Mouse (Mus musculus): ENCODE measurements around the gene Dap. TPM values are rescaled to one million over a fixed set of nuclear protein-coding genes. Genes with fewer than 3 reads are reported as not detected.

The Dap gene
- polyA plus RNA-seq, 1 experiment from 2014 or later = 89.0 TPM

- no peak overlapping the region for H3K4me3 ChIP-seq (replicated peaks)
- ATAC-seq = no peak
- no peak overlapping the region for H3K4me2 ChIP-seq (replicated peaks)
- no peak overlapping the region for H3K9ac ChIP-seq
- H3K27ac ChIP-seq = no peak overlapping the region
- 0 out of 2 replicates have a peak, but pooled peaks cover 2% of the 10 kb centered on the region for H3K4me1 ChIP-seq (replicated peaks)
- no peaks in the 10 kb centered on the region for H3K27me3 ChIP-seq (replicated peaks)
- no peaks in the 10 kb centered on the region for H3K9me3 ChIP-seq
- WGBS = 95% methylated on average over 4 of the region's 4 CpGs
- H3K36me3 ChIP-seq = no peaks in the 10 kb centered on the region
Observed at GRCm38 (mm10) chr15:31240181-31240580, 16.1 kb downstream of the Dap start.

- H3K27ac ChIP-seq = no peak overlapping the region
- H3K9me3 ChIP-seq = no peaks in the 10 kb centered on the region
- peaks cover 14% of the 10 kb centered on the region; the same call in 1 of the 2 replicates for H3K4me1 ChIP-seq (replicated peaks)
- H3K9ac ChIP-seq = no peak overlapping the region
- H3K4me3 ChIP-seq (replicated peaks) = no peak overlapping the region
- no peak overlapping the region for H3K4me2 ChIP-seq (replicated peaks)
- ATAC-seq = no peak
- H3K36me3 ChIP-seq = no peaks in the 10 kb centered on the region
- WGBS = 71% methylated on average over 10 of the region's 10 CpGs
- no peaks in the 10 kb centered on the region for H3K27me3 ChIP-seq (replicated peaks)
Observed at GRCm38 (mm10) chr15:31243260-31243659, 19.1 kb downstream of the Dap start.

- peaks cover 14% of the 10 kb centered on the region; the same call in 1 of the 2 replicates for H3K4me1 ChIP-seq (replicated peaks)
- no peaks in the 10 kb centered on the region for H3K27me3 ChIP-seq (replicated peaks)
- no peak for ATAC-seq
- no peak overlapping the region for H3K27ac ChIP-seq
- no peaks in the 10 kb centered on the region for H3K9me3 ChIP-seq
- no peak overlapping the region for H3K4me3 ChIP-seq (replicated peaks)
- H3K9ac ChIP-seq = no peak overlapping the region
- 84% methylated on average over 17 of the region's 17 CpGs for WGBS
- no peak overlapping the region for H3K4me2 ChIP-seq (replicated peaks)
- H3K36me3 ChIP-seq = no peaks in the 10 kb centered on the region
Observed at GRCm38 (mm10) chr15:31244696-31245445, 20.8 kb downstream of the Dap start.

- no peaks in the 10 kb centered on the region for H3K27me3 ChIP-seq (replicated peaks)
- no peak overlapping the region for H3K27ac ChIP-seq
- peaks cover 14% of the 10 kb centered on the region; the same call in 1 of the 2 replicates for H3K4me1 ChIP-seq (replicated peaks)
- no peaks in the 10 kb centered on the region for H3K9me3 ChIP-seq
- no peak overlapping the region for H3K4me3 ChIP-seq (replicated peaks)
- no peak overlapping the region for H3K4me2 ChIP-seq (replicated peaks)
- ATAC-seq = no peak
- WGBS = 57% methylated on average over 9 of the region's 9 CpGs
- H3K9ac ChIP-seq = no peak overlapping the region
- H3K36me3 ChIP-seq = no peaks in the 10 kb centered on the region
Observed at GRCm38 (mm10) chr15:31245934-31246333, 21.8 kb downstream of the Dap start.

GRCm38 (mm10) chr15:31247035-31247434 lies 22.9 kb downstream of the Dap start:
- ATAC-seq = peak; percentile 52
- no peaks in the 10 kb centered on the region for H3K36me3 ChIP-seq
- peaks cover 14% of the 10 kb centered on the region; the same call in 1 of the 2 replicates for H3K4me1 ChIP-seq (replicated peaks)
- no peak overlapping the region for H3K27ac ChIP-seq
- no peak overlapping the region for H3K9ac ChIP-seq
- no peaks in the 10 kb centered on the region for H3K9me3 ChIP-seq
- no peak overlapping the region for H3K4me3 ChIP-seq (replicated peaks)
- H3K27me3 ChIP-seq (replicated peaks) = no peaks in the 10 kb centered on the region
- WGBS = 58% methylated on average over 9 of the region's 9 CpGs
- H3K4me2 ChIP-seq (replicated peaks) = no peak overlapping the region

- Histone ChIP-seq H3K9ac (no peak overlapping the region), H3K4me2 (replicated peaks) (no peak overlapping the region), H3K9me3 (no peaks in the 10 kb centered on the region), H3K4me1 (replicated peaks) (peaks cover 14% of the 10 kb centered on the region; the same call in 1 of the 2 replicates), H3K27me3 (replicated peaks) (no peaks in the 10 kb centered on the region), H3K4me3 (replicated peaks) (no peak overlapping the region), H3K27ac (no peak overlapping the region), H3K36me3 (no peaks in the 10 kb centered on the region)
- 74% methylated on average over 7 of the region's 7 CpGs for WGBS
- no peak for ATAC-seq
Observed at GRCm38 (mm10) chr15:31248882-31249281, 24.8 kb downstream of the Dap start.

GRCm38 (mm10) chr15:31250027-31250426 lies 25.9 kb downstream of the Dap start:
- Histone ChIP-seq H3K36me3 (0 out of 2 replicates have a peak, but pooled peaks cover under 1% of the 10 kb centered on the region), H3K4me2 (replicated peaks) (no peak overlapping the region), H3K27ac (no peak overlapping the region), H3K4me3 (replicated peaks) (no peak overlapping the region), H3K9me3 (no peaks in the 10 kb centered on the region), H3K4me1 (replicated peaks) (peaks cover 14% of the 10 kb centered on the region; the same call in 1 of the 2 replicates), H3K9ac (no peak overlapping the region), H3K27me3 (replicated peaks) (no peaks in the 10 kb centered on the region)
- no peak for ATAC-seq
- 56% methylated on average over 2 of the region's 2 CpGs for WGBS

GRCm38 (mm10) chr15:31250676-31251075 lies 26.6 kb downstream of the Dap start:
- Histone ChIP-seq H3K9me3 (no peaks in the 10 kb centered on the region), H3K4me1 (replicated peaks) (peaks cover 13% of the 10 kb centered on the region; the same call in 1 of the 2 replicates), H3K36me3 (0 out of 2 replicates have a peak, but pooled peaks cover 3% of the 10 kb centered on the region), H3K4me3 (replicated peaks) (no peak overlapping the region), H3K27ac (no peak overlapping the region), H3K4me2 (replicated peaks) (no peak overlapping the region), H3K27me3 (replicated peaks) (no peaks in the 10 kb centered on the region), H3K9ac (no peak overlapping the region)
- ATAC-seq = no peak
- 89% methylated on average over 3 of the region's 3 CpGs for WGBS

GRCm38 (mm10) chr15:31251189-31251588 lies 27.1 kb downstream of the Dap start:
- Histone ChIP-seq H3K27me3 (replicated peaks) (no peaks in the 10 kb centered on the region), H3K4me2 (replicated peaks) (no peak overlapping the region), H3K9ac (no peak overlapping the region), H3K4me1 (replicated peaks) (peaks cover 8% of the 10 kb centered on the region; the same call in 1 of the 2 replicates), H3K36me3 (0 out of 2 replicates have a peak, but pooled peaks cover 3% of the 10 kb centered on the region), H3K27ac (no peak overlapping the region), H3K9me3 (no peaks in the 10 kb centered on the region), H3K4me3 (replicated peaks) (no peak overlapping the region)
- ATAC-seq = no peak
- whole genome bisulfite sequencing = 87% methylated on average over 6 of the region's 6 CpGs

GRCm38 (mm10) chr15:31252590-31253311 lies 28.6 kb downstream of the Dap start:
- H3K9ac ChIP-seq = no peak overlapping the region
- H3K4me2 ChIP-seq (replicated peaks) = no peak overlapping the region
- no peak overlapping the region for H3K27ac ChIP-seq
- 91% methylated on average over 16 of the region's 16 CpGs for WGBS
- no peaks in the 10 kb centered on the region for H3K27me3 ChIP-seq (replicated peaks)
- 0 out of 2 replicates have a peak, but pooled peaks cover 3% of the 10 kb centered on the region for H3K36me3 ChIP-seq
- no peak overlapping the region for H3K4me3 ChIP-seq (replicated peaks)
- no peak for ATAC-seq
- H3K9me3 ChIP-seq = no peaks in the 10 kb centered on the region
- no peaks in the 10 kb centered on the region for H3K4me1 ChIP-seq (replicated peaks)

- Histone ChIP-seq H3K27me3 (replicated peaks) (no peaks in the 10 kb centered on the region), H3K36me3 (0 out of 2 replicates have a peak, but pooled peaks cover 3% of the 10 kb centered on the region), H3K9me3 (no peaks in the 10 kb centered on the region), H3K4me1 (replicated peaks) (no peaks in the 10 kb centered on the region), H3K4me3 (replicated peaks) (no peak overlapping the region), H3K4me2 (replicated peaks) (no peak overlapping the region), H3K27ac (no peak overlapping the region), H3K9ac (no peak overlapping the region)
- WGBS = 69% methylated on average over 8 of the region's 8 CpGs
- no peak for ATAC-seq
Observed at GRCm38 (mm10) chr15:31253380-31253779, 29.3 kb downstream of the Dap start.

GRCm38 (mm10) chr15:31253963-31254362 lies 29.8 kb downstream of the Dap start:
- H3K4me3 ChIP-seq (replicated peaks) = no peak overlapping the region
- H3K4me2 ChIP-seq (replicated peaks) = no peak overlapping the region
- no peak overlapping the region for H3K27ac ChIP-seq
- H3K27me3 ChIP-seq (replicated peaks) = no peaks in the 10 kb centered on the region
- H3K36me3 ChIP-seq = 0 out of 2 replicates have a peak, but pooled peaks cover 3% of the 10 kb centered on the region
- H3K9me3 ChIP-seq = no peaks in the 10 kb centered on the region
- 95% methylated on average over 4 of the region's 4 CpGs for WGBS
- no peak for ATAC-seq
- H3K4me1 ChIP-seq (replicated peaks) = no peaks in the 10 kb centered on the region
- H3K9ac ChIP-seq = no peak overlapping the region
